Mouse (Mus musculus) CH12.LX (cell line): ENCODE data around the gene Kif26a. TPM values are rescaled to one million over a fixed set of nuclear protein-coding genes. Genes with fewer than 3 reads are reported as not detected.

Experiments
- DNase-seq: peaks from one replicate; pipeline ENCODE4 v3.0.0-alpha.2; 2013; ENCODE audit errors: extremely low read depth
- H3K27ac ChIP-seq: 2 replicates; pipeline ENCODE4 v1.5.1; 2012; ENCODE audit warnings: low read depth, mild to moderate bottlenecking, control low read depth, moderate library complexity; ENCODE audit not compliant: insufficient read depth
- H3K27me3 ChIP-seq: replicated peaks from 2 replicates; pipeline ENCODE3; 2012; ENCODE audit warnings: inconsistent platforms
- H3K36me3 ChIP-seq, 2 experiments: replicated peaks in 1 of 2; 2 replicates each; pipeline versions ENCODE3 to v1.6.1; 2012; ENCODE audit warnings: inconsistent platforms in 1 of 2, low read length in 1 of 2, mild to moderate bottlenecking in 1 of 2, mixed read lengths in 1 of 2, moderate library complexity in 1 of 2; ENCODE audit not compliant: control insufficient read depth in 1 of 2, insufficient read depth in 1 of 2
- H3K4me1 ChIP-seq, 2 experiments: 2 replicates each; pipeline ENCODE4 v1.6.1; 2012; ENCODE audit warnings: inconsistent platforms in 1 of 2, moderate library complexity in 1 of 2; ENCODE audit not compliant: insufficient read depth in 2 of 2, control insufficient read depth in 1 of 2
- H3K4me2 ChIP-seq: 2 replicates; pipeline ENCODE4 v1.6.1; 2012; ENCODE audit warnings: low read depth, mild to moderate bottlenecking, control low read depth; ENCODE audit not compliant: poor library complexity, insufficient read depth, severe bottlenecking
- H3K4me3 ChIP-seq, 3 experiments: fragments of 150-350 bp in 1 of 3; sonication (generic) in 1 of 3; replicated peaks in 1 of 3; 2 replicates each; pipeline versions ENCODE3 to v1.5.1; 2011 to 2012; ENCODE audit warnings: low read depth in 2 of 3, low read length in 2 of 3, mild to moderate bottlenecking in 2 of 3, moderate library complexity in 2 of 3, control low read depth in 1 of 3, improper control_type of control experiment in 1 of 3, inconsistent platforms in 1 of 3, mixed read lengths in 1 of 3; ENCODE audit not compliant: poor library complexity in 1 of 3
- H3K79me2 ChIP-seq: replicated peaks from 2 replicates; pipeline ENCODE4 v1.6.1; 2012; ENCODE audit warnings: mild to moderate bottlenecking, moderate library complexity; ENCODE audit not compliant: control insufficient read depth, poor library complexity, insufficient read depth, severe bottlenecking; ENCODE audit errors: extremely low read depth
- H3K9ac ChIP-seq: 2 replicates; pipeline ENCODE4 v1.6.1; 2012; ENCODE audit warnings: low read depth, mild to moderate bottlenecking, control low read depth, moderate library complexity; ENCODE audit not compliant: insufficient read depth
- H3K9me3 ChIP-seq: replicated peaks from 2 replicates; pipeline ENCODE3; 2012; ENCODE audit warnings: low read length, inconsistent platforms, mixed read lengths
- E2F4 ChIP-seq: IDR thresholded peaks from 2 replicates; pipeline ENCODE4 v1.6.1; 2011; ENCODE audit warnings: low read depth, low read length, improper control_type of control experiment; ENCODE audit not compliant: insufficient replicate concordance
- ELF1 ChIP-seq: IDR thresholded peaks from 2 replicates; pipeline ENCODE4 v1.6.1; 2014; ENCODE audit warnings: low read depth, mild to moderate bottlenecking, inconsistent platforms, low read length, improper control_type of control experiment
- EP300 ChIP-seq: IDR thresholded peaks from 2 replicates; pipeline ENCODE4 v1.6.1; 2011; ENCODE audit warnings: low read length, improper control_type of control experiment
- ETS1 ChIP-seq: conservative IDR thresholded peaks from 2 replicates; pipeline ENCODE4 v1.6.1; 2012; ENCODE audit warnings: low read depth, mild to moderate bottlenecking, inconsistent platforms, low read length, improper control_type of control experiment, moderate library complexity
- GABPA ChIP-seq: IDR thresholded peaks from 2 replicates; pipeline ENCODE4 v1.6.1; 2012; ENCODE audit warnings: low read depth, low read length, improper control_type of control experiment, inconsistent platforms; ENCODE audit not compliant: insufficient replicate concordance
- IRF4 ChIP-seq: IDR thresholded peaks from 2 replicates; pipeline ENCODE4 v1.6.1; 2014; ENCODE audit warnings: low read depth, mild to moderate bottlenecking, inconsistent platforms, low read length, improper control_type of control experiment
- JUN ChIP-seq: IDR thresholded peaks from 2 replicates; pipeline ENCODE4 v1.6.1; 2011; ENCODE audit warnings: low read depth, mild to moderate bottlenecking, low read length, improper control_type of control experiment, moderate library complexity; ENCODE audit not compliant: insufficient read depth
- MAX ChIP-seq: IDR thresholded peaks from 2 replicates; pipeline ENCODE4 v1.6.1; 2011; ENCODE audit warnings: low read length, improper control_type of control experiment
- MEF2A ChIP-seq: IDR thresholded peaks from 2 replicates; pipeline ENCODE4 v1.6.1; 2014; ENCODE audit warnings: low read depth, mild to moderate bottlenecking, inconsistent platforms, low read length, improper control_type of control experiment, borderline replicate concordance
- POLR2AphosphoS2 ChIP-seq: IDR thresholded peaks from 2 replicates; pipeline ENCODE4 v1.6.1; 2011; ENCODE audit warnings: low read depth, low read length, improper control_type of control experiment
- SIN3A ChIP-seq: IDR thresholded peaks from 2 replicates; pipeline ENCODE4 v1.6.1; 2012; ENCODE audit warnings: low read length, improper control_type of control experiment, inconsistent platforms
- TBP ChIP-seq: conservative IDR thresholded peaks from 2 replicates; pipeline ENCODE4 v1.6.1; 2011; ENCODE audit warnings: low read depth, low read length, improper control_type of control experiment
- ZC3H11A ChIP-seq: IDR thresholded peaks from 2 replicates; pipeline ENCODE4 v1.6.1; 2012; ENCODE audit warnings: low read depth, mild to moderate bottlenecking, inconsistent platforms, low read length, improper control_type of control experiment
- ZKSCAN1 ChIP-seq: IDR thresholded peaks from 2 replicates; pipeline ENCODE4 v1.6.1; 2012; ENCODE audit warnings: low read depth, inconsistent platforms, low read length, improper control_type of control experiment, borderline replicate concordance
- ZMIZ1 ChIP-seq: IDR thresholded peaks from 2 replicates; pipeline ENCODE4 v1.6.1; 2012; ENCODE audit warnings: low read depth, mild to moderate bottlenecking, inconsistent platforms, low read length, improper control_type of control experiment
- dilution Hi-C: fragments of 300-500 bp; cut with MboI; formaldehyde crosslinking; loops from 2 replicates; pipeline ENCODE4 v1.14.3; 2020; ENCODE audit warnings: low sequenced_read_pairs; ENCODE audit not compliant: extremely low pct_unique_long_range_greater_than_20kb, extremely low pct_ligation_motif_present
- in situ Hi-C: fragments of 300-500 bp; cut with MboI; formaldehyde crosslinking; loops from 3 replicates; pipeline ENCODE4 v1.14.3; 2019; ENCODE audit warnings: low sequenced_read_pairs, low pct_ligation_motif_present, low pct_unique_long_range_greater_than_20kb, mixed read lengths
- polyA plus RNA-seq: library from polyadenylated mRNA; unstranded; fragments of >175 nt; gene quantifications from 2 replicates; pipeline ENCODE4 v1.2.1, GENCODE M21; 2012; ENCODE audit warnings: low read depth; ENCODE audit not compliant: insufficient read length
- total RNA-seq, 2 experiments: library from RNA; depleted of rRNA; stranded (reverse); fragments of 300-350 nt in 1 of 2; fragments of >200 nt in 1 of 2; gene quantifications; 2 replicates each; pipeline ENCODE4 v1.2.3; 2012 to 2014

Gene Kif26a
- total and polyA plus RNA-seq, 3 experiments, result not detected

GRCm38 (mm10) chr12:112109701-112110100 lies 36.3 kb upstream of the Kif26a start:
- Histone ChIP-seq H3K27me3 (peaks cover 83% of the 10 kb centered on the region), H3K9me3 (no peaks in the 10 kb centered on the region), H3K36me3 (no peaks in the 10 kb centered on the region), H3K27ac (no peak overlapping the region), H3K4me2 (no peak overlapping the region), H3K4me3 (no peak overlapping the region), H3K4me1 (no peaks in the 10 kb centered on the region), H3K79me2 (no peaks in the 10 kb centered on the region)
- dilution Hi-C loops, result no loop called here
- DNase-seq, result no peak
- in situ Hi-C loops, result no loop called here
- no peak for TF ChIP-seq ZMIZ1
- TF ChIP-seq, all 38 proteins: peak for 0
- H3K9ac ChIP-seq, result no peak overlapping the region

DNA sequence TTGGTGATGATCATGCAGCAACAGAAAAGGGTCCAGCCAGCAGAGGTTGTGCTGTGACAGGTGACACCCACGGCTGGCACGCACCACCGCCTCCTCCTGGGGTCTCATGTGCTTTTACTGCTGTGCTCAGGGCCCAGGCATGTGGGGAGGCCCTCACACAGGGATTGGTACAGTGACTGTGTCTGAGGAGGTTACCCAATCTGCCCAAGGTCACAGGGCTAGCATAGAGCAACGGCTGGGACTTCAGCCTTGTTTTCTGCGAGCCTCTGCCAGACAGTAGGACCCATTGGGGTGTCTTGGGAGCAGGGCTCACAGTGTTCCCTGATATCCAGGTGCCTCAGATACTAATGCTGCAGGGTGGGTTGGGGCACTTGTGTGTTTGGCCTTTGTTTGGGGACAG lies 34.7 kb upstream of the Kif26a start:
- H3K9ac ChIP-seq, result no peak overlapping the region
- in situ Hi-C loops (no loop called here), dilution Hi-C loops (no loop called here)
- DNase-seq, result no peak
- TF ChIP-seq JUN, result no peak
- no peak for TF ChIP-seq ETS1
- no peak for TF ChIP-seq ELF1
- no peak for TF ChIP-seq MEF2A
- TF ChIP-seq TBP, result no peak
- no peak for TF ChIP-seq ZKSCAN1
- TF ChIP-seq POLR2AphosphoS2, result no peak
- no peak for TF ChIP-seq EP300
- no peak for TF ChIP-seq E2F4
- no peak for TF ChIP-seq SIN3A
- no peak for TF ChIP-seq MAX
- no peak overlapping the region for H3K27ac ChIP-seq
- H3K36me3 ChIP-seq, result no peaks in the 10 kb centered on the region
- H3K4me2 ChIP-seq, result no peak overlapping the region
- no peaks in the 10 kb centered on the region for H3K4me1 ChIP-seq
- no peak overlapping the region for H3K4me3 ChIP-seq
- no peaks in the 10 kb centered on the region for H3K79me2 ChIP-seq
- peaks cover 83% of the 10 kb centered on the region for H3K27me3 ChIP-seq
- no peaks in the 10 kb centered on the region for H3K9me3 ChIP-seq

DNA sequence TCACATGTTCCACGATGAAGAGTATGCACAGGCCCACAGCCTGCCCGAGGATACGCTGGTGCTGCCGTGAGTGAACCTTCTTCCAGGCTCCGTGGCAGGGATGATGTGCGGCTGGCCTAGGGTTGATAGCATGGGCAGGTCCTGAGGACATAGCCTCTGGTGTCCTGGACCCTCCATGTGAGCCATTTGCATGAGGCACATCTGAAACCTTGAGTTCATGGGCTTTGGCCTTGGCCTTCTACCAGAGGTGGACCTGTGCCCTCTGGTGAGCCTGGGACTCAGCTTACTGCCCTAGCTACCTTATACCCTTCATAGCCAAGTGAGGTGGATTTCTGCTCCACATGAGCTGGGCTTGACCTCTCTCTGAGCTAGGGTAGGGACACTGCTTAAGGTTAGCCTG lies 33.8 kb upstream of the Kif26a start:
- no peak overlapping the region for H3K9ac ChIP-seq
- in situ Hi-C loops, result no loop called here
- no peak for DNase-seq
- TF ChIP-seq IRF4, result no peak
- no peak for TF ChIP-seq GABPA
- TF ChIP-seq ZC3H11A, result no peak
- TF ChIP-seq, all 38 proteins: peak for 0
- Histone ChIP-seq H3K27me3 (peaks cover 83% of the 10 kb centered on the region), H3K4me1 (no peaks in the 10 kb centered on the region), H3K27ac (no peak overlapping the region), H3K36me3 (no peaks in the 10 kb centered on the region), H3K4me3 (no peak overlapping the region), H3K79me2 (no peaks in the 10 kb centered on the region), H3K9me3 (no peaks in the 10 kb centered on the region), H3K4me2 (no peak overlapping the region)
- dilution Hi-C loops, result no loop called here
